Mouse (Mus musculus): Measurements from ENCODE around the gene Fam72a. TPM values are rescaled to one million over a fixed set of nuclear protein-coding genes. Genes with fewer than 3 reads are reported as not detected.

The Fam72a gene
- polyA plus RNA-seq, 1 experiment from 2014 or later: 4.8 TPM

DNA sequence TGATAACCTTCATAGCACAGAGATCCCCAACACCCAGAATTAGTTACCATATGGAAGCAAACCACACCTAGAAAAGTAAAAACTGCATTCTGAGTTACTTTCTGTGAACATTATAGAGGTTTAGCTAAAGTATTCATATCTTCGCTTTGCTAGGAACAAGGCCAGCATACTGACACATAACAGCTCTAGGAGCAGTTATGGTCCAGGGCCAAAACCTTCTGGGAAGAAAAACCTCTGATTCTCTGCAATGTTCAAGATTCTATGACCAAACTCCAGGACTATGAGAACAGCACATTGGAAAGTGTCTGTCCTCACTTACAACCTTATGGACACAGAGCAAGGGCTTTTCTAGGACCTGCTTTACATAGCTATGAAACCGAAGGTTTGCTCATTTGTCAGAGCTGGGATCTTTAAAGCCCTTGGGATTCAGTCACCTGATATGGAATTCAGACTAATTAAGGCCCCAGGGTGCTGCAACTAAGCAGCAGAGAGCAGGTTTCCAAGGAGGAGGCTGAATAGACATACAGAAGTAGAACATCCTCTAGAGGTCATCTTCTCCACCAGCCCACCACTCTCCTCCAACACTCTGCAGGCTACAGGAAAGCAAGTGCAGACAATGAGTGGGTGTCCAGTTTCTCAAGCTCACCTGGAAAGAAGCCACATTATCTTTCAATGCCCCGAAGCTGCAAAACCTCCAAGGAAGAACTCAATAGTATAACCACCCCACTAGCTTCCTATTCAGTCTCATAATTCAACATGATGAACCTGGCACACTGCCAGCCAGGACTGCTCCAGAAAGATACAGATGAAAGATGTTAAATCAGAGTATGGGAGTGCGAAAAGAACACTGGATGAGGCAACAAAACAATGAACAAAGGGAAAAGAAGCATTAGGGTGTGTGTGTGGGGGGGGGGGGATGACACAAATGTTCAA lies 33.5 kb upstream of the Fam72a start:
- Histone ChIP-seq H3K4me3 (ENCODE audit: low read depth, low read length) (no peak overlapping the region), H3K27ac (ENCODE audit: low read depth, low read length) (no peak overlapping the region)
- no peak for DNase-seq (ENCODE audit: low spot score)

GRCm38 (mm10) chr1:131498231-131498630 lies 29.5 kb upstream of the Fam72a start:
- Histone ChIP-seq H3K27me3 (replicated peaks; ENCODE audit: control insufficient read depth, insufficient read depth, low read length) (no peaks in the 10 kb centered on the region), H3K27ac (ENCODE audit: low read depth, low read length) (no peak overlapping the region), H3K4me3 (ENCODE audit: low read depth, low read length) (no peak overlapping the region), H3K36me3 (ENCODE audit: control insufficient read depth, insufficient read depth, low read length) (no peaks in the 10 kb centered on the region), H3K9ac (ENCODE audit: low read depth, low read length) (no peak overlapping the region), H3K4me1 (replicated peaks; ENCODE audit: control insufficient read depth, insufficient read depth, low read length) (peaks cover 9% of the 10 kb centered on the region; the same call in 1 of the 2 replicates), H3K9me3 (ENCODE audit: control insufficient read depth, low read length) (no peaks in the 10 kb centered on the region), H3K4me2 (no peak overlapping the region)
- WGBS: 83% methylated on average over 1 of the region's 1 CpGs
- DNase-seq (ENCODE audit: low spot score): no peak
- no peak for ATAC-seq (replicated peaks; ENCODE audit: low FRiP score)

More for the DNA sequence above, 33.5 kb upstream of the Fam72a start:
- Histone ChIP-seq H3K9me3 (ENCODE audit: control insufficient read depth, low read length) (no peaks in the 10 kb centered on the region), H3K36me3 (ENCODE audit: control insufficient read depth, insufficient read depth, low read length) (no peaks in the 10 kb centered on the region), H3K9ac (ENCODE audit: low read depth, low read length) (no peak overlapping the region), H3K27me3 (replicated peaks; ENCODE audit: control insufficient read depth, insufficient read depth, low read length) (no peaks in the 10 kb centered on the region), H3K4me2 (no peak overlapping the region), H3K4me1 (replicated peaks; ENCODE audit: control insufficient read depth, insufficient read depth, low read length) (peaks cover 9% of the 10 kb centered on the region; the same call in 1 of the 2 replicates)
- ATAC-seq (replicated peaks; ENCODE audit: low FRiP score): no peak
- 84% methylated on average over 4 of the region's 4 CpGs for WGBS

DNA sequence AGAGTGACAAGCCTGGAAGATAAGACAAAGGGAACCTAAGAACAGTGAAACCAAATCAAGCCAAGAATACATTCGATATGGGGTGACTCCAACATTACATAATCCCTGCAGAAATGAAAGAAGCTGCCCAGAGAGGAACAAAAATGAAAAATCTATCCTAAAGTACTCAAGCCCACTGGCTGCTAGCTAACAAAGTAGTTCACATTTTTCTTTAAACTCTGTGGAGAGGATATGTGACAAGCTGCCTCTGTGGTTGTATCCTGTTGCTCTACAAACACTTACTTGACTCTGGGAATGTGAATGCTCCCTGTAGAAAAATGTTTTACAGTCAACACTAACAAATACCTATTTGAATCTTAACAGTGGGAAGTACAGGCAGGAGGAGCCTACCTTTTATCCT lies 26.0 kb upstream of the Fam72a start:
- DNase-seq (ENCODE audit: low spot score) (no peak), ATAC-seq (replicated peaks; ENCODE audit: low FRiP score) (no peak)
- Histone ChIP-seq H3K4me1 (replicated peaks; ENCODE audit: control insufficient read depth, insufficient read depth, low read length) (no peaks in the 10 kb centered on the region), H3K4me2 (no peak overlapping the region), H3K36me3 (ENCODE audit: control insufficient read depth, insufficient read depth, low read length) (no peaks in the 10 kb centered on the region), H3K27me3 (replicated peaks; ENCODE audit: control insufficient read depth, insufficient read depth, low read length) (no peaks in the 10 kb centered on the region), H3K4me3 (ENCODE audit: low read depth, low read length) (no peak overlapping the region), H3K27ac (ENCODE audit: low read depth, low read length) (no peak overlapping the region), H3K9me3 (ENCODE audit: control insufficient read depth, low read length) (no peaks in the 10 kb centered on the region), H3K9ac (ENCODE audit: low read depth, low read length) (no peak overlapping the region)
- 79% methylated on average over 1 of the region's 1 CpGs for WGBS

- Histone ChIP-seq H3K9ac (ENCODE audit: low read depth, low read length) (no peak overlapping the region), H3K4me3 (ENCODE audit: low read depth, low read length) (no peak overlapping the region), H3K27ac (ENCODE audit: low read depth, low read length) (no peak overlapping the region), H3K27me3 (replicated peaks; ENCODE audit: control insufficient read depth, insufficient read depth, low read length) (no peaks in the 10 kb centered on the region), H3K4me2 (no peak overlapping the region), H3K36me3 (ENCODE audit: control insufficient read depth, insufficient read depth, low read length) (no peaks in the 10 kb centered on the region), H3K9me3 (ENCODE audit: control insufficient read depth, low read length) (no peaks in the 10 kb centered on the region), H3K4me1 (replicated peaks; ENCODE audit: control insufficient read depth, insufficient read depth, low read length) (no peaks in the 10 kb centered on the region)
- DNase-seq (ENCODE audit: low spot score) (no peak), ATAC-seq (replicated peaks; ENCODE audit: low FRiP score) (no peak)
Measured at GRCm38 (mm10) chr1:131511131-131511530, 16.6 kb upstream of the Fam72a start.

DNA sequence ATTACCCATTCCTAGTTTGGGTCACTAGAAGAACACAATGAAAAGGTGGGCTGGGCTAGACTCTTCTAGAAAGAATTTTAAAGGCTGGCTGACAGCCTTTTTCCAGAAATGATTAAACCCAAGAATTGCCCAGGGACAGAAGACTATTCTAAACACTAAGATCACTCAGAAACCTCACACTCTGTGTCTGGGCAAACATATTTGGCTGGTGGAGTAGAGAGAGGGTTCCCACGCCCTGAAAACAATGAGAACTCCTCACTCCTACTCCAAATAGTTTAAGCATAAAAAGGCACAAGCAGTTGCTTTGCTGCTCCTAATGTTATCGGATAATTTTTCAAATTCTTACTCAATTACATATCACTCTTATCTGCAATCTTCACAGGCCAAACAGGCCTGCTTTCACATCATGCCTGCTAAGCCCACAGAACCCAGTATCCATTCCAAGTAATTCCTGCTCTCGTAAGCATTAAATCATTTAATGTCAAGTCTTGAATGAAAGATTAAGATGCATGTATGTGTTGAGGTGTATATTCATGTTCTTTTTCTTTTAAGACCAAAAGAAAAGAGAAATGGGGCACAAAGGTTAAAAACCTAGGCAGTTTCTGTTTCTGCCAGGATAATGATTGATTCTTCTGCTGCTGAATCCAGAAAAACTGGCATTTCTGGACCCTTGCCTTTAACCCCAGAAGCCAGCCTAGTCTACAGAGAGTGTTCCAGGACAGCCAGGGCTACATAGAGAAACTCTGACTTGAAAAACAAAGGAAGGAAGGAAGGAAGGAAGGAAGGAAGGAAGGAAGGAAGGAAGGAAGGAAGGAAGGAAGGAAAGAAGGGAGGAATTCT lies 15.8 kb upstream of the Fam72a start:
- H3K27ac ChIP-seq (ENCODE audit: low read depth, low read length): no peak overlapping the region
- WGBS: 69% methylated on average over 3 of the region's 3 CpGs
- no peak for ATAC-seq (replicated peaks; ENCODE audit: low FRiP score)

GRCm38 (mm10) chr1:131513136-131513535 lies 14.6 kb upstream of the Fam72a start:
- H3K27me3 ChIP-seq (replicated peaks; ENCODE audit: control insufficient read depth, insufficient read depth, low read length): no peaks in the 10 kb centered on the region
- no peak for ATAC-seq (replicated peaks; ENCODE audit: low FRiP score)
- no peak overlapping the region for H3K4me3 ChIP-seq (ENCODE audit: low read depth, low read length)
- no peak for DNase-seq (ENCODE audit: low spot score)
- H3K4me2 ChIP-seq: no peak overlapping the region
- no peaks in the 10 kb centered on the region for H3K4me1 ChIP-seq (replicated peaks; ENCODE audit: control insufficient read depth, insufficient read depth, low read length)
- 85% methylated on average over 2 of the region's 2 CpGs for WGBS
- H3K27ac ChIP-seq (ENCODE audit: low read depth, low read length): no peak overlapping the region
- H3K36me3 ChIP-seq (ENCODE audit: control insufficient read depth, insufficient read depth, low read length): no peaks in the 10 kb centered on the region
- no peak overlapping the region for H3K9ac ChIP-seq (ENCODE audit: low read depth, low read length)
- H3K9me3 ChIP-seq (ENCODE audit: control insufficient read depth, low read length): no peaks in the 10 kb centered on the region

More for the DNA sequence above, 15.8 kb upstream of the Fam72a start:
- H3K4me1 ChIP-seq (replicated peaks; ENCODE audit: control insufficient read depth, insufficient read depth, low read length): no peaks in the 10 kb centered on the region
- no peaks in the 10 kb centered on the region for H3K9me3 ChIP-seq (ENCODE audit: control insufficient read depth, low read length)
- H3K9ac ChIP-seq (ENCODE audit: low read depth, low read length): no peak overlapping the region
- H3K27me3 ChIP-seq (replicated peaks; ENCODE audit: control insufficient read depth, insufficient read depth, low read length): no peaks in the 10 kb centered on the region
- no peaks in the 10 kb centered on the region for H3K36me3 ChIP-seq (ENCODE audit: control insufficient read depth, insufficient read depth, low read length)
- H3K4me3 ChIP-seq (ENCODE audit: low read depth, low read length): no peak overlapping the region
- H3K4me2 ChIP-seq: no peak overlapping the region
- no peak for DNase-seq (ENCODE audit: low spot score)

DNA sequence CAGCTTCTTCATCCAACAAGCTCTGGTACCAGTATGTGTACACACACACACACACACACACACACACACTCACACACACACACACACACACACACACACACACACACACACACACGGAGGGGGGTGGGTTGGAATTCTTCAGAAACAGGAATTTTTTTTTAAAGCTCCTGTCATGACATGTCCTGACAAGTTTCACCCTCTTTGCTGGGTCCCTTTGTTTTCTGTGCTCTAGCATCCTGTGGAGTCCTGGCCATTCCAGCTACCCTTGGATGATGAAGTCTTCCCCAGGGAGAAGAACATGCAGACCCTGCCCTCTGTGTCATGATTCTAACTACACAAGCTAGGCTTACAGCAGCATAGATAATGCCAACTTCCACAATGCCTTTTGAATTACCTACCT lies 13.5 kb upstream of the Fam72a start:
- ATAC-seq (replicated peaks; ENCODE audit: low FRiP score) (no peak), DNase-seq (ENCODE audit: low spot score) (no peak)
- WGBS: 39% methylated on average over 1 of the region's 1 CpGs
- no peak overlapping the region for H3K27ac ChIP-seq (ENCODE audit: low read depth, low read length)
- H3K4me2 ChIP-seq: no peak overlapping the region
- no peaks in the 10 kb centered on the region for H3K36me3 ChIP-seq (ENCODE audit: control insufficient read depth, insufficient read depth, low read length)
- H3K9me3 ChIP-seq (ENCODE audit: control insufficient read depth, low read length): no peaks in the 10 kb centered on the region
- H3K4me1 ChIP-seq (replicated peaks; ENCODE audit: control insufficient read depth, insufficient read depth, low read length): no peaks in the 10 kb centered on the region
- H3K27me3 ChIP-seq (replicated peaks; ENCODE audit: control insufficient read depth, insufficient read depth, low read length): no peaks in the 10 kb centered on the region
- no peak overlapping the region for H3K4me3 ChIP-seq (ENCODE audit: low read depth, low read length)
- no peak overlapping the region for H3K9ac ChIP-seq (ENCODE audit: low read depth, low read length)

DNA sequence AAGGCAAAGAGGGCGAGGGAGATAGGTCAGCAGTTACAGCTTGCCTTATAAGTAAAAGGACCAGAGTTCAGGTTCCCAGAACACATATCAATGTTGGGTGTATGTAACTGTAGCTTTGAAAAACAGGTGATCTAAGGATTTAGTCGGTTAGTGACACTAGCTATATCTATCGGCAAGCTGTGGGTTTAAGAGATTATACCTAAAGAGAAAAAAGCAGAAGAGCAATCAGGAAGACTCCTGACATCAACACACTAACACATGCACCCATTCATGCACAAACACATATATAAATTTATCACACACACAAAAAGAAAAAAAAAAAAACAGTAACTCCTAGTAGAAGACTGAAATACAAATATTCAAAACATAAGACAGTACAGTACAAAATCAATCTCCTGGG lies 11.1 kb upstream of the Fam72a start:
- no peak for ATAC-seq (replicated peaks; ENCODE audit: low FRiP score)
- Histone ChIP-seq H3K36me3 (ENCODE audit: control insufficient read depth, insufficient read depth, low read length) (no peaks in the 10 kb centered on the region), H3K27me3 (replicated peaks; ENCODE audit: control insufficient read depth, insufficient read depth, low read length) (no peaks in the 10 kb centered on the region), H3K4me2 (no peak overlapping the region), H3K27ac (ENCODE audit: low read depth, low read length) (no peak overlapping the region), H3K9me3 (ENCODE audit: control insufficient read depth, low read length) (no peaks in the 10 kb centered on the region), H3K4me1 (replicated peaks; ENCODE audit: control insufficient read depth, insufficient read depth, low read length) (no peaks in the 10 kb centered on the region; the same call in 1 of the 2 replicates), H3K4me3 (ENCODE audit: low read depth, low read length) (no peak overlapping the region), H3K9ac (ENCODE audit: low read depth, low read length) (no peak overlapping the region)
- 70% methylated on average over 3 of the region's 3 CpGs for WGBS
- DNase-seq (ENCODE audit: low spot score): no peak

Measured in liver, embryonic 11.5 days (tissue).